Mouse (Mus musculus): ENCODE data around the gene Ptprs. TPM values are rescaled to one million over a fixed set of nuclear protein-coding genes. Genes with fewer than 3 reads are reported as not detected.

The Ptprs gene
- polyA plus RNA-seq, 1 experiment = 57.5 TPM

DNA sequence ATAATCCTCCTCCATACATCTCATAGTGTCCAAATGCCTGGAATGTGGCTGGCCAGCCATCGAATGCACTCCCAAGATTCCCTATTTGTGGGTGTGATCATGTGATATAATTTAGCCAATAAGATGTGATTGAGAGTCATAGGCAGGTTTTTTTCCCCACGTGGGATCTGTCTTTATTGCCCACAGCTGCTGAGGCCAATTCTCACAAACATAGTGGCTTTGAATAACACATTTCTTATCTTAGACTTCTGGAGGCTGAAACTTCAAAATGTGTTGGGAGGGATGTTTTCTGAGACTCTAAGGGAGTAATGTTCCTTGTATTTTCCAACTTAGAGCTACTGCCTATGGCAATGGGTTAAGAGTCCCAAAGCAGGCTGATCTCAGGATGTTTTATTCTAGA, 18.2 kb upstream of the Ptprs start:
- 63% methylated on average over 2 of the region's 2 CpGs for WGBS

GRCm38 (mm10) chr17:56493841-56494240, 17.6 kb upstream of the Ptprs start:
- WGBS = 93% methylated on average over 2 of the region's 2 CpGs
- Histone ChIP-seq H3K4me3 (ENCODE audit: extremely low read depth, insufficient read depth, insufficient read length) (no peak overlapping the region), H3K4me1 (ENCODE audit: control insufficient read depth, insufficient read depth, insufficient read length) (no peaks in the 10 kb centered on the region), H3K36me3 (ENCODE audit: control insufficient read depth, insufficient read depth, low read length) (no peaks in the 10 kb centered on the region), H3K27me3 (ENCODE audit: control insufficient read depth, insufficient read depth, low read length) (no peaks in the 10 kb centered on the region), H3K27ac (ENCODE audit: insufficient read depth, low read length) (no peak overlapping the region)
- TF ChIP-seq CTCF (IDR thresholded peaks at IDR 0.05; ENCODE audit: extremely low read depth, insufficient read depth, insufficient read length, insufficient replicate concordance) (no peak), POLR2A (IDR thresholded peaks at IDR 0.05; ENCODE audit: low read depth, low read length) (no peak)
- no peak for DNase-seq (ENCODE audit: low read depth in 1 of 2, low spot score in 2 of 2)

More for the DNA sequence above, 18.2 kb upstream of the Ptprs start:
- Histone ChIP-seq H3K36me3 (ENCODE audit: control insufficient read depth, insufficient read depth, low read length) (no peaks in the 10 kb centered on the region), H3K27me3 (ENCODE audit: control insufficient read depth, insufficient read depth, low read length) (no peaks in the 10 kb centered on the region), H3K27ac (ENCODE audit: insufficient read depth, low read length) (no peak overlapping the region), H3K4me1 (ENCODE audit: control insufficient read depth, insufficient read depth, insufficient read length) (no peaks in the 10 kb centered on the region), H3K4me3 (ENCODE audit: extremely low read depth, insufficient read depth, insufficient read length) (no peak overlapping the region)
- TF ChIP-seq CTCF (IDR thresholded peaks at IDR 0.05; ENCODE audit: extremely low read depth, insufficient read depth, insufficient read length, insufficient replicate concordance) (no peak), POLR2A (IDR thresholded peaks at IDR 0.05; ENCODE audit: low read depth, low read length) (no peak)
- no peak for DNase-seq (ENCODE audit: low read depth in 1 of 2, low spot score in 2 of 2)

GRCm38 (mm10) chr17:56490438-56491152, 14.3 kb upstream of the Ptprs start:
- H3K4me1 ChIP-seq (ENCODE audit: control insufficient read depth, insufficient read depth, insufficient read length) = no peaks in the 10 kb centered on the region
- H3K27ac ChIP-seq (ENCODE audit: insufficient read depth, low read length) = no peak overlapping the region
- no peaks in the 10 kb centered on the region for H3K27me3 ChIP-seq (ENCODE audit: control insufficient read depth, insufficient read depth, low read length)
- 83% methylated on average over 7 of the region's 7 CpGs for WGBS
- no peak for DNase-seq (ENCODE audit: low read depth in 1 of 2, low spot score in 2 of 2)
- no peaks in the 10 kb centered on the region for H3K36me3 ChIP-seq (ENCODE audit: control insufficient read depth, insufficient read depth, low read length)
- TF ChIP-seq POLR2A (IDR thresholded peaks at IDR 0.05; ENCODE audit: low read depth, low read length) (no peak), CTCF (IDR thresholded peaks at IDR 0.05; ENCODE audit: extremely low read depth, insufficient read depth, insufficient read length, insufficient replicate concordance) (no peak)
- H3K4me3 ChIP-seq (ENCODE audit: extremely low read depth, insufficient read depth, insufficient read length) = no peak overlapping the region

GRCm38 (mm10) chr17:56488028-56488427, 11.7 kb upstream of the Ptprs start:
- 42% methylated on average over 12 of the region's 12 CpGs for WGBS
- no peak for DNase-seq (ENCODE audit: low read depth in 1 of 2, low spot score in 2 of 2)

DNA sequence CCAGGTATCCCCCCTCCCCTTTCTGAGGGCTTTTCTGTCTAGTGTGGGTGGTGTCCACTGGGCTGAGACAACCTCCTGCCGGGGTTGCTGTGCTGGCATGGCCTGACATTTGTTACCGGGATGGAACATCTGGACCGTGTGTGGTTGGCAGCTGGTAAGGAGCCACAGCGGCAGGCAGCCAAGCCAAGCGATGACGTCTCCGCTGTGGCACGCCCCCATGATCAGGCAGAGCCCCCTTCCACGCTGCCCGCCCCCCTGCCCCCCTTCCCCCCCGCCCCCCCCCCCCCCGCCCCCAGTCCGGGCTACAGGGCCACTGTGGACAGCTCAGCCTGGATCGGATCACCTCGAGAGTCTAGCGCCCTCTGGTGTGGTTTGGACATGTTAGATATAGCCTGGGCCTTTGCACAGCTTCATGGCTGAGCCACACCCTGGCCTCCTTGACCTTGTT, 11.2 kb upstream of the Ptprs start:
- Histone ChIP-seq H3K4me3 (ENCODE audit: extremely low read depth, insufficient read depth, insufficient read length) (no peak overlapping the region), H3K27ac (ENCODE audit: insufficient read depth, low read length) (no peak overlapping the region), H3K36me3 (ENCODE audit: control insufficient read depth, insufficient read depth, low read length) (no peaks in the 10 kb centered on the region), H3K4me1 (ENCODE audit: control insufficient read depth, insufficient read depth, insufficient read length) (no peaks in the 10 kb centered on the region), H3K27me3 (ENCODE audit: control insufficient read depth, insufficient read depth, low read length) (no peaks in the 10 kb centered on the region)
- peak in 1 of 2 experiments; percentile 42 for DNase-seq (ENCODE audit: low read depth in 1 of 2, low spot score in 2 of 2)
- WGBS = 11% methylated on average over 8 of the region's 16 CpGs
- no peak for TF ChIP-seq POLR2A (IDR thresholded peaks at IDR 0.05; ENCODE audit: low read depth, low read length)
- TF ChIP-seq CTCF (IDR thresholded peaks at IDR 0.05; ENCODE audit: extremely low read depth, insufficient read depth, insufficient read length, insufficient replicate concordance) = peak; percentile 12; the same call in 1 of the 2 replicates

More at GRCm38 (mm10) chr17:56488028-56488427, 11.7 kb upstream of the Ptprs start:
- H3K27ac ChIP-seq (ENCODE audit: insufficient read depth, low read length) = no peak overlapping the region
- no peaks in the 10 kb centered on the region for H3K4me1 ChIP-seq (ENCODE audit: control insufficient read depth, insufficient read depth, insufficient read length)
- no peak for TF ChIP-seq POLR2A (IDR thresholded peaks at IDR 0.05; ENCODE audit: low read depth, low read length)
- H3K36me3 ChIP-seq (ENCODE audit: control insufficient read depth, insufficient read depth, low read length) = no peaks in the 10 kb centered on the region
- no peak overlapping the region for H3K4me3 ChIP-seq (ENCODE audit: extremely low read depth, insufficient read depth, insufficient read length)
- H3K27me3 ChIP-seq (ENCODE audit: control insufficient read depth, insufficient read depth, low read length) = no peaks in the 10 kb centered on the region

- Histone ChIP-seq H3K4me1 (ENCODE audit: control insufficient read depth, insufficient read depth, insufficient read length) (no peaks in the 10 kb centered on the region), H3K27ac (ENCODE audit: insufficient read depth, low read length) (no peak overlapping the region), H3K4me3 (ENCODE audit: extremely low read depth, insufficient read depth, insufficient read length) (no peak overlapping the region), H3K27me3 (ENCODE audit: control insufficient read depth, insufficient read depth, low read length) (no peaks in the 10 kb centered on the region), H3K36me3 (ENCODE audit: control insufficient read depth, insufficient read depth, low read length) (no peaks in the 10 kb centered on the region)
- WGBS = 90% methylated on average over 9 of the region's 9 CpGs
- DNase-seq (ENCODE audit: low read depth in 1 of 2, low spot score in 2 of 2) = no peak
- no peak for TF ChIP-seq CTCF (IDR thresholded peaks at IDR 0.05; ENCODE audit: extremely low read depth, insufficient read depth, insufficient read length, insufficient replicate concordance)
- TF ChIP-seq POLR2A (IDR thresholded peaks at IDR 0.05; ENCODE audit: low read depth, low read length) = no peak
Measured at GRCm38 (mm10) chr17:56485926-56486325, 9.6 kb upstream of the Ptprs start.

GRCm38 (mm10) chr17:56485118-56485517, 8.8 kb upstream of the Ptprs start:
- Histone ChIP-seq H3K27ac (ENCODE audit: insufficient read depth, low read length) (no peak overlapping the region), H3K27me3 (ENCODE audit: control insufficient read depth, insufficient read depth, low read length) (no peaks in the 10 kb centered on the region), H3K36me3 (ENCODE audit: control insufficient read depth, insufficient read depth, low read length) (no peaks in the 10 kb centered on the region), H3K4me3 (ENCODE audit: extremely low read depth, insufficient read depth, insufficient read length) (no peak overlapping the region), H3K4me1 (ENCODE audit: control insufficient read depth, insufficient read depth, insufficient read length) (no peaks in the 10 kb centered on the region)
- no peak for DNase-seq (ENCODE audit: low read depth in 1 of 2, low spot score in 2 of 2)
- TF ChIP-seq CTCF (IDR thresholded peaks at IDR 0.05; ENCODE audit: extremely low read depth, insufficient read depth, insufficient read length, insufficient replicate concordance) (no peak), POLR2A (IDR thresholded peaks at IDR 0.05; ENCODE audit: low read depth, low read length) (no peak)
- WGBS = 62% methylated on average over 9 of the region's 9 CpGs

All from spleen, adult 2 months (tissue).